Mouse (Mus musculus) layer of hippocampus, adult 11-12 months (tissue): ENCODE data around the gene Dr1.
A peak's percentile ranks its signal among the peaks of the same experiment; 100 is the strongest.
"Not testable (repeated sequence)": the region's sequence is repeated elsewhere in the genome, so short reads cannot be mapped to it uniquely, and the experiment has no call there.

Experiments used
- DNase-seq: peaks from one replicate; pipeline ENCODE4 v3.0.0; 2022; ENCODE audit warnings: low spot score

Gene Dr1

DNA sequence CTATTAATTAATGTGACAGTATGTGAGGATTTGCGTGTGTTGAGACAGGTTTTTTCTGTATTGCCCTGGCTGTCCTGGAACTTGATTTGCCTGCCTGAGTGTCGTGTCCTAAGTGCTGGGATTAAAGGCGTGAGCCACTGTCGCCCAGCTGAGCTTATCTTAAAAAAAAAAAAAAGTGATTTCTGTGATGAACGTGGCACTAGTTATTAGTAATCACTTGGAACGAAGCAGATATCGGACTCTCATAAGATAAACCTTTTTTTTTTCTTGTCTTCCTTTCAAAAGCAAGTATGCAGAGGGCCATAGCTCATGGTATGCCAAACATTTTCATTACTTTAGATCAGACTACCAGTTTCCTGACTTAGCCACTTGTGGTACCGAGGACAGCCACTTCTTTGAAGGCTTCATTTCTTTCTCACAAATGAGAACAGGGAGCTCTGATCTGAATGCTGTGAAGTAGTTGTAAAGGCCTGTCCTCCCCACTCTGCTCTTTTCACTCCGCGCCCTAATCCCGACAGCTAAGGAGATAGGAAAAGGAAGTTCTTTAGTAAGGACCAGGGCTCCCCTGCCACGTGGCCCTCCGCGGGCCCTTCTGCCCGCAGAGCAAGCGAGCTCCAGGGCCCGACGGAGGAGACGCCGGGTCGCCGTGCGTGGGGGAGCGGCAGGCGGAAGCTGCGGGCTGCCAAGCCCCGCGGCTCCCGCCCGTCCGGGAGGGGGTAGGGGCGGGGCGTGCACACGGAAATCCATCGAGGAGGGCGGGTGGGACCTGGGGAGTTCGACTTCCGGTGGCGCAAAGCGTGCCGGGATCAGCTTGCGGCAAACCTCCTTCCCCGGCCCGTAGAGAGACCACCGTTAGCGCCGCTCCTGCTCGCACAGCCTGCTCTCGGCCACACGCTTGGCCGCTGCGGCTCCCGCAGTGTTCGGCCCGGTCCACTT, at the start of gene Dr1:
TSS of gene Dr1 (plus strand) at position 771 of the 936 bp plus-strand sequence.
- peak; percentile 83 for DNase-seq

DNA sequence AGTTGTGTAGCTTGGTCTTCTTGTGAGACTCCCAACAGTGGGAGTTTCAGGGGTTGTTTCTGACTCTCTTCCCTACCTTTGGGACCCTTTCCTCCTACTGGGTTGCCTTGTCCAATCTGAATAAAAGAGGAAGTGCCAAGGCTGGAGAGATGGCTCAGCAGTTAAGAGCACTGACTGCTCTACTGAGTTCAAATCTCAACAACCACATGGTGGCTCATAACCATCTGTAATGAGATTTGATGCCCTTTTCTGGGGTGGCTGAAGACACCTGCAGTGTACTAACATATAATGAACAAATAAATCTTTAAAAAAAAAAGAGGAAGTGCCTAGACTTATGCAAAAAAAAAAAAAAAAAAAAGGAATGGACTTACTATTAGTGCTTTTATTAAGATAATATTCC, 44.6 kb upstream of the Dr1 start:
- no peak for DNase-seq

DNA sequence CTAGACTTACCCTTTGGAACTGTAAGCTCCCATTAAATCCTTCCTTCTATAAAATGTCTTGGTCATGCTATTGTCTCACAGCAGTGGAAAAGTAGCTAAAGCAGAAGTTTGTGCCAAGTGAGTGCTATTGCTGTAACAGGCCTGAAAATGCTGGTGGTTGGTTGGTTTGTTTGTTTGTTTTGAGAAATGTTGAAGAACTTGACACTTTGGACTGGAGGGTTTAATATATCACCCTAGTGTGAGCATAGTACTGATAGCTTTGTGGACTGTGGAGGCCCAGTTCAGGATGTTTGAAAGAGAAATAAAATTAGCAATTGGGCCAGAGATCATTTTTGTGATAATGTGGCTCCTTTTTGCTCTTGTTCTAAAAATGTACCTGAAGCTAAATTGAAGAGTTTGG, 42.5 kb upstream of the Dr1 start:
- no peak for DNase-seq

DNA sequence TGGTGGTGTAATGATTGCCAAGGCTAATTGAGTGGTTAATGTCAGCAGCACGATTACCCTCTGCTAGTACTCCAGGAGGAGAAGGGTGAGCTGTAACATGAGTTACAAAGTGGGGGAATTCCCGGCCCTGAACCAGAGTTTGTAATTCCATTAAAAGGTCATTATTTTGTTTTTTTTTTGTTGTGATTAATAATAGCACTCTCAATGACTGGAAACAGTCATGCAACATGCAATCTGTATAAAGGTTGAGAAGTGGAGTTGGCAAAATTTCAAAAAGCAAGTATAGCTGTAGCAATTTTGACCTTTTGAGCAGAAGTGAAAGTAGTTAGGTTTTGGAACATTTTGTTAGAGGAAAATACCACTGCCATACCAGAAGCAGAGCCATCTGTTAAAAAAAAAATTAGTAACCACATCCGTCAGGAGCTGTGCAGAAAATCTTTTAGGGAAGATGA, 22.4 kb upstream of the Dr1 start:
- DNase-seq = no peak

DNA sequence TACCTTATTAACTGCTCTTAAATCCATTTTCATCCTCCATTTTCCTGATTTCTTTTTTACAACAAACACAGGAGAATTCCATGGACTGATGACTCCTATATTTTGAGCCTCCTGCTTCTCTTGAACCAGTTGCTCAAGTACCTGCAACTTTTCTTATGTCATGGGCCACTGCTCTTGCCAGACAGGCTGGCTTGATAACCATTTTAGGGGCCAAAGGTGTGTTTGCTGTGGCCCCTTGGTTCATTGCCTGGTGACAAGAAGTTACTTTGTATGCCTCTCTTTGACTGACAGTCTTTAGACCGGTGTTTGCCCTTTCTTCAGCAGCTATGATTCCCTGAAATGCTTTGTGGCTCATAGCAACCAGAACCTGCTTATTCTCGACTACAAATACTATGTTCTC, 18.7 kb upstream of the Dr1 start:
- DNase-seq = no peak

DNA sequence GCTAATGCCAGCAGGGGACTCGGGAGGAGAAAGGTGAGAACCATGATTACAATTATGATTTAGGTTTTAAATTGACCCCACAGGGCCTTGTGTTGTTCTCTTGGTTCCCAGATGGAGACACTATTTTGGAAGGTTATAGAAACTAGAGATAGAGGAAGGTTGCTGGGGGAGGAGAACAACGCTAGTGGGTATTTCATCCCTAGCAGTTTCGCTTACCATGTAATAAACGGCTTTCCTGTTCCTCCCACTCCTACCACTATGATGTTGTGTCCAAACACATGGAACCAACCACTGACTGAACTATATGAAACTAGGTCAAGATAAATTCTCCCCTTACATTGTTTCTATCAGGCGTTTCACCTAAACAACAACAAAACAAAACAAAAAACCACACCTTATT, 13.4 kb upstream of the Dr1 start:
- DNase-seq = no peak

DNA sequence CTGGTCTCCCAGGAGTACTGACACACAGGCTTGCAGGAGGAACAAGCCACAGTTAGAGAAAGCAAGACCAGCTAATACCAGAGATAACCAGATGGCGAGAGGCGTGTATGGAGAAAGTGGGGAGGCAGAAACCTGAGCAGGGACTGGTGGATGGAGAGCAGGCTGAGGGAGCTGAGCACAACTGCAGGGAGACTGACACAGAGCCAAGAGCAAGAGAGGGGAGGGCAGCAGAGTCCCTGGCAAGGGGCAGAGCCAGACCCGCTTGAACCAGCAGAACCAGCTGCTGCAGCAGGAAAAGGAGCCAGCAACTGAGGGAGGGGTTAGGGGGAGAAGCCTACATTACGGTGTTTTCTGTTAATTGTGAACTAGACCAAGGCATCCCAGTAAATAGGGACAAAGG, 6.0 kb upstream of the Dr1 start:
- DNase-seq = peak; percentile 31

DNA sequence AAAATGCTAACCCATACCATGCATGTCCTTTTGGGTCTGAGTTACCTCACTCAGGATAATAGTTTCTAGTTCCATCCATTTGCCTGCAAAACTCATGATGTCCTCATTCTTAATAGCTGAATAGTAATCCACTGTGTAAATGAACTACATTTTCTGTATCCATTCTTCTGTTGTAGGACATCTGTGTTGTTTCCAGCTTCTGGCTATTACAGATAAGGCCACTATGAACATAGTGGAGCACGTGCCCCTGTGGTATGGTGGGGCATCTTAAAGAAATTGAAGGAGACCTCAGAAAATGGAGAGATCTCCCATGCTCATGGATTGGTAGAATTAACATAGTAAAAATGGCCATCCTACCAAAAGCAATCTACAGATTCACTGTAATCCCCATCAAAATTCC, 4.9 kb upstream of the Dr1 start:
- DNase-seq = not testable (repeated sequence)

DNA sequence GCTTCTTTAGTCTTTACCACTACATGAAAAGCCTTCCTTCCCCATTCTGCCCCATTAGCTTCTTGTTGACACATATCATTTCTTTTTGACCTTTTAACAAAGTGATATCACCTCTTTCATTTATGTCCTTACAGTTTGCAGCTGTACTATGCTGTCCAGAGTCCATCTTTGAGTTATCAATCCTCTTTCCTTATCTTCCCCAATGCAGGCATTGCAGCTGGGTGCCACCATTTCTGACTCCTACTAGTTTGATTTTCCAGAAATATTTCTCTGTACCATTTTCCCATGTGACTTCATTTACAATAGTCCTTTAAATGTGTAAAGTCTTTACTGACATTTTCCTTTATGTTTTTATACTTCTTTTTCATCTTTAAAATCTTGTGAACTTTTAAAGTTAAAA, 1.7 kb upstream of the Dr1 start:
- DNase-seq = no peak

DNA sequence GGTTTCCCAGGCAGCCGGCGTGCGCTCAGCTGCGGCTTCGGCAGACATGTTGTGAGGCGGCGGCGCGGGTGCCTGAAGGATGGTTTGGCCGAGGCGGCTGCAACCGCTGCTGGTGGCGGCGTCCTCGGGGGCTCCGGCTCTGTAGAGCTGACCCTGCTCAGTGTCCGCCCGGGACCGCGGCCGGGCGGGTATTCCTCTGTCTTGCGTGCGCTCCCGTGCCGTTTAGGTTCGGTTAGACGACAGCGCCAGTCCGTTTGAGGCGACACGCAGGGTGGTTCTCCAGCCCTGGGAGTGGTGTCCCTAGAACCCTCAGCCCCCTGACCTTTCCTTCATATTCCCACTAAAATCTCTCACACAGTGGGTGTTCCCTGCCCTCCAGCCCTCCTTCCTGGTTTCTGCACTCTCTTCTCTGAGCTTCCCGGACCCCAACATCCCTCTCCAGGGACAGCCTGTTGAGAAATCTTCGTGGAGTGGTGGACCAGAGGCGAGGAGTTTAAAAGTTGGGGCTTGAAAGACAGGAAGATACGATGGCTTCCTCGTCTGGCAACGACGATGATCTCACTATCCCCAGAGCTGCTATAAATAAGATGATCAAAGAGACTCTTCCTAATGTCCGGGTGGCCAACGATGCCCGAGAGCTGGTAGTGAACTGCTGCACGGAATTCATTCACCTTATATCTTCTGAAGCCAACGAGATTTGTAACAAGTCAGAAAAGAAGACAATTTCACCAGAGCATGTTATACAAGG, 540 bp downstream of the Dr1 start:
- DNase-seq = no peak

DNA sequence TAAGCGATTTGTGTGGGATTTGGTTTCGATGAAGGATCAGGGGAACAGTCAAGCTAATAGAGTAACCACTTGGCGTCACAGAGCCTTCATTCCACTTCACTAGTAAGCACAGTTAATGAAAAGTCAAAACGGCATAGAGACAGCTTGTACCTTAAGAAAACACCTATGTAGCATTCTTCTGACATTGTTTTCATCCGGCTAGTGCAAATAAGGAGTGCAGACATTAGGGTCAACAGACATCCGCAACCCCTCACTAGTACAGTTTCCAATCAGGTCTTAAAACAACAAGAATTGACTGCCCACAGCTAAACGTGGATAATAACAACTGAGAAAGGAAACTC, 1.1 kb downstream of the Dr1 start:
- DNase-seq = no peak

DNA sequence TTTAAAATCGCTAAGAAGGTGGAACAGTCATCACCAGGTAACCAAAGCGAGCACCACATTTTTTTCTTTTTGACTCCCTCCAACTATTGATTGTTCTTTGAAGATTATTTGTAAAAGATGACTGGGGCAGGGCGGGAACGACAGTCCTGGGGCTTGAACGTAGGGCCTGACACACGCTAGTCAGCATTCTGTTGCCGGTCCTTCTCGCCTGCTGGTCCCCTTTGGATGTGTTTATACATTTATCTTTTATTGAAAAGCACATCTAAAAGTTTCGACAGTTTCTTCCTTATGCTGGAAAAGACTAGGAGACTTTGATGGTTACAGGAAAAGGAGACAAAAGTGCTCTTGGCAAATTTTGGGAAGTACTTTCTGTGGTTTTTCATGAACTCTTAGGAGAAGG, 1.7 kb downstream of the Dr1 start:
- no peak for DNase-seq

DNA sequence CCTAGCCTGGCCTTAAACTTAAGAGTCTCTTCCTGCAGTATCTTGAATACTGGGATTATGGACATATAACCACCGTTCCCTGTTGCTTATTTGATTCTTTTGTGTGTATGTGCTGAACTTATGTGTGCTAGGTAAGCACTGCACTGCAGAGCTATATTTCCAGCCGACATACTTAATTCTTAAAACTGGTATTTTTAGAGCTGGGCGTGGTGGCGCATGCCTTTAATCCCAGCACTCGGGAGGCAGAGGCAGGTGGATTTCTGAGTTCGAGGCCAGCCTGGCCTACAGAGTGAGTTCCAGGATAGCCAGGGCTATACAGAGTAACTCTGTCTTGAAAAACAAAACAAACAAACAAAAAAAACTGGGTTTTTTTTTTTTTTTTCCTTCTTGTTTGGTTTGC, 2.6 kb downstream of the Dr1 start:
- not testable (repeated sequence) for DNase-seq

DNA sequence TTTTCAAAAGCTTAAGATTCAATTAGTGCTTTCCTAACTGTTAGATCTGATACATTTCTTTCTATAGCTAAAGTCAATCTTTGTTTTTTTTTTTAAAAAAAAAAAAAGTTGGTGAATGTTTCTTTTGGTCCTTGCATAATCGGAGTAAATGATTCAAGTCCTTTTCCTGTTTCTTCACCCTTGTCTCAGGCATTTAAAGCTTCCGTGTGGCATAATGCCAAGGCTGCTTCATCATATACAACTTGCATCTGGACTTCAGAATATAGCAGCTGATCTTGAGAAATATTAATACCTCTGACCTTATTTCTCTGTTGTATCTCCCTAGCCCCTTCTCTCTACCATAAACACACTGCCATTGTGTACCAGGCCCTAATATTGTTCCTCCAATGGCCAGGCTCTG, 18.3 kb downstream of the Dr1 start:
- DNase-seq = no peak

DNA sequence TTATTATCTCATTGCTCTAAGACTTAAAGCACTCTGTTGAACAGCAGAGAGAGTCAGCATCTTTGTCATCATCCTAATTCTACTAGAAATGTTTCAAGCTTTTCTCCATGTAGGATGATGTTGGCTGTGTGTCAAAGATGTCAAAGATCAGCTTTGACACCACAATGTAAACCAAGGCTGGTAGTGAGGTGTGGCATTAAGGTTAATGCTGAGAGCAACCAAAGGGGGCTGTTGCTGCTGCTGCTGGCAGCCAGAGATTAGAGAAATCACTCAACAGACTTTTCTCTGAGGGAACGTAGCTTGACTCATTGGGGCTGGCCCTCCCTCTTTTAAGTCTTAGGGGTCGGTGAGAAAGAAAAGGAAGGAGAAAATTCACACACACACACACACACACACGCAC, 32.9 kb downstream of the Dr1 start:
- no peak for DNase-seq

DNA sequence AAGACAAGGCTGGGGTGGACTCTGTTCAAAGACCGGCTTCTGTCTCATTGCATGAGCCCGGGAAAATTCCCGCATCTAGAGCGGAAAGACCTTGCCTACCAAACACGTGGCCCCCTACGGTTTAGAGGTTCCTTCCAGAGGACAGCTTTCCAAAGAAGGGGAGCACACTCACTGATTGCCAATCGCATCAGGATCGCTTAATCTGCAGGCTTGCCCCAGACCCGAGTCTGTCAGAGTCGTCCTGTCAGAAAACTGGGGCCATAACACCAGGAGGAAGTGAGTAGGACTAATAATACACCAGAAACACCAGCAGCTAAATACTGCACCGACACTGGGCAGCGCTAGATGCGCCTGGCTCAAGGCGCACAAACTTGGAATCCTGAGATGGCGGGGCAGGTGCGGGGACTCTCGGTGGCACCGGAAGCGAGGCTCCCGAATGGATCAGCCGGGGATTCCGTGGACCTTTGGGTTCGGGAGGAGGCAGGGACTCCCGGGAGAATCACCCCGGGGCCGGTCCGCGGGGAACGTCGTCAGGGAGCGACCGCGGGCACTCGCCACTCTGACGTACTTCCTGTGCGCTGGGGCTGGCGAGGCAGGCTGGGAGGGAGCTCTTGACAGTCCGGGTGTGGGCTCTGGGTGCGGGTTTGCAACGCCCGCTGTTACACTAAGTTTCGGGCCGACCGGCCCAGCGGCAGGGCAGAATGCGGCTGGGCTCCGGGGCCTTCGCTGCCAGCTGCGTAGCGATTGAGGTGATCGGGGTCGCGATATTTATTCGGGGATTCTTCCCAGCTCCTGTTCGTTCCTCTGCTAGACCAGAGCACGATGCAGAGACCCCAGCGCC, 43.7 kb downstream of the Dr1 start, which contains the start of gene Pigg:
TSS of gene Pigg (plus strand) at position 386 of the 841 bp plus-strand sequence.
- DNase-seq = peak; percentile 90

DNA sequence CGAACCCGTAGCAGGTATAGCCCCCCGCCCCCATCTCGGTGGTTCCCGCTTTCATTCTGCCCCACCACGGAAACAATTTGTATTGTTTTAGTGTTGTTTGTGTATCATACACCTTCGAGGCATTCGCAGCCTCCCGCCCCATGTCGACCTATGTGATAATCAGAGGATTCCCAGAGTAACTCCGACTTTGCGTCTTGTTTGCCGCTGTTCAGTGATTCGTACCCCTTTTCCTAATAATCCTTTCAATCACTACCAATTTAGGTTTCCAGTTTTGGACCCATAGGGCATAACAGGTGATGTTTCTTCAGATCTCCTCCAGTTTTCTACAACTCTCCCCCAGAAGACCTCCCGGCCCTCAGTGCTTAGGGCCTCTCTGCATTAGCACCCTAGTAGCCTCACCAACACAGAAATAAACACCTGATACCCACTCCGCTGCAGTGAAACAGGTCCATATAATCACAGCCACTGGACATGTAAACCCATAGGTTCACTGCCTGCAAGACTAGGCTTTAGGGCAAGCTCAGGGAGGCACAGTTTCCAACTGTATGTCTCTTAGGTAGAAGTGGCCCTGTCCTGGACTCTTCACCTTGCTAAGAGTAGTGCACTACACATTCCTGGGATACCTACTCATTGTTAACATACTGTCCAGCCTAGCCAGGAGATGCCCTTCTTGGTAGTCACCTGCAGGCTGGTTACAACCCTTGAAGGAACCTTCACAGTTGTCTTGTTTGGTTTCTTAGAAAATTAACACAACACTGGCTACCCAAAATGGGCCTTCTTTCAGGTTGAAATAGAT, 44.6 kb downstream of the Dr1 start:
- no peak for DNase-seq
